Mouse (Mus musculus): Measurements from ENCODE around the gene Hsf2. TPM values are rescaled to one million over a fixed set of nuclear protein-coding genes. Genes with fewer than 3 reads are reported as not detected.
"Not testable (repeated sequence)": the region's sequence is repeated elsewhere in the genome, so short reads cannot be mapped to it uniquely, and the experiment has no call there.

The Hsf2 gene
- total and polyA plus RNA-seq, 3 experiments, result 1.9 to 17.9 (median 15.0) TPM

DNA sequence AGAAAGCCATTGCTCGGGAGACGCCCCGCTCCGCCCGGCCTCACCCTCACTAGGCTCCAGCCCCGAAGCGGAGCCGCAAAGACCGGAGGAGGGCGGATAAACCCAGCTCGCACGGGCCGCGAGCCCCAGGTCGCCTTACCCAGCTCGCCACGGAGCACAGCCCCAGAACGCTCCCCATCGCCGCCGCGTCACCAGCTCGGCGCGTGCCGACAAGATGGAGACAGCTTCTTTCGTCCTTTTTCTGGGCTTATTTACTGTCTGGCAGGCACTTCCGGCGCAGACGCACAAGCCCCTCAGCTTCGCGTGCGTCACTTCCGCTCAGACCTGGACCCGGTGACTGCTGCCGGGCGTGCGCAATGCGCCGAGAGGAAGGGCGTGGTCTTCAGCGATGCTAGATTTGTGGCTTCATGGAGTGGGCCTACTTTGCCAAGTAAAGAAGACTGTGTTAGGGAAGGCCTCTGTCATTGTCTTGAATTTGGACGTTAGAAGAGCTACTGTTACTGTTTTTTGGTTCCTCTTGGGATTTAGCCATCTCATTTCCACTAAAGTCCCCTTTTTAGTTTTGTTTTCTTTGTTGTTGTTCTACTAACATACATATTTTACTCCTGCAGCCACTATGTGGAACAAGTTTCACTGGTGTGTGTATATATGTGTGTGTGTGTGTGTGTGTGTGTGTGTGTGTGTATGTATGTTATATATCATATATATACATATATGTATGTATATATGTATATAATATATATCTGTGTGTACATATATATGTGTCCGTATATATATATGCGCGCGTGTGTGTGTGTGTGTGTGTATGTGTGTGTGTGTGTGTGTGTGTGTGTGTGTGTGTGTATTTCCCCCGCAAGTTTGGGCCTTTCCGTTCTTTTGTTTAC is 46.3 kb downstream of the Hsf2 start, which contains the start of gene Serinc1:
TSS of gene Serinc1 (minus strand) at position 313 of the 884 bp plus-strand sequence.
- DNase-seq, result peak; percentile 94

DNA sequence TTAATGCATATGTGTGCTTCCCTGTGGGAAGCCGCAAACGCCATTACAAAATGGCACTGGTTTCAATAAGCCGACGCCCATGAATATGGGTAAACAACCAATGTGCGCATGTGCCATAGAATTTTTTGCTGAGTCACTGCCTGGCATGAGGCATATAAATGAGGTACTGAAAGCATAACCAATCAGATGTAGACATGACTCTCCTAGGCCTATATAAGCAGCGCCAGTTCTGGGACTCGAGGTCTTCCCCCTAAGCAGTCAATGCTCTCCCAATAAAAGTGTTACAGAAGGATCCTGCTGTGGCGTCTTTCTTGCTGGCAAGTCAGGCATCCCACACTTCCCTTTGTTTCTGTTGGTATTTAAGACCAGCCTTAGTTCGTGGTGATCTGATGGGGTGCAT is 57.7 kb downstream of the Hsf2 start:
- not testable (repeated sequence) for DNase-seq

DNA sequence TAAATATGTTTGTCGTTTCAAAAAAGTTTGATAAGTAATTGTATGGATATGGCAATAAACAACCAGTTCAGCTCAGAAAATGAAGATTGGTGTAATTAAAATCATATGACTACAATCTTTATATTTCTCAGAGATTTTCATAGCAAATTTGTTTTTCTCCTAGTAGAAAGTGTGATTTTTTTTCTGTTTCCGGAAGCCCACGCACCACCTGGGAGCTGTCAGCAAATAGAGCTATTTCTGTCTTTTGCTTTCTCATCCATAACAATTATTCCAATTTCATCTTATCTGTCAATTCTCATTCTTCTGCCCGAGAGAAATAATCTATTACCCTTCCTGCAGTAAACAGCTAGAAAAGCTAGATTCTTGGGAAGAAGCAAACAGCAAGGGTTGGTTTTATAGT is 63.4 kb downstream of the Hsf2 start:
- no peak for DNase-seq

DNA sequence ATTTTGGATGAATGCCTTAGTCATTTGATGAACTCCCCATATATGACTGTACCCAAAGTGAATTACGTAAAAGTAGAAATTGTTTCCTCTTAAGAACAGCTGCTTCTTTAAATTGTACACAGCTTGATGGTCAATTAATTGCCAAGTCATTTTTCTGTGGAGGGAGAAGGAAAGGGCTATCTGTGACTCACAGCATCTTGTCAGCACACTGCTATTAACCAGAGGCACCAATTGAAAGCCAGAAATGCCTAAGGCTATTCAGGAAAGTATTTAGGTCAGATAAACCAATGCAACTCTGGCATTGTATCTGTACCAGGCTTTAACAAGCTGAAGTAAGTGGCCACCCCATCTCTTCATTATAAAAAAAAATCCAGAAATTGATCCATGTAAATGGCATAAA is 67.5 kb downstream of the Hsf2 start:
- no peak for DNase-seq

DNA sequence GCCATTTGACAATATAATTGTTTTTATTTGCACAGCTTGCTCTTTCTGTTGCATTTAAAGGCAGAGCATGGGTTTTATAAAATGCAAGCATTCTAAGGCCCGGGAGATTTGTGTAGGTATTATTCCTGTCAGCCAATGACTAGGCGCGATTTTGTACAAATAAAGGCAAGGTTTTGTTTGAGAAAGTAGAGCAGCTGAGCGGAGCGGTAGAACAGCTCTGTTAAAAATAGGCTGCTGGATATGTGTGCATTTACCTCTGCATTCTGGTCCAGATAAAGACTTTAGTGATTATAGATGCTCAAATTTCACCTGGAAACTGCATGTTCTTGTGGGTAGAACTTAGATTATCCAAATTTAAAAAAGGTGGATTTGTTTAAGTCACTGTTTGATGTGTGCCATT is 71.4 kb downstream of the Hsf2 start:
- DNase-seq, result no peak

Other genes with a start within 250 kb of the Hsf2 start
- gene Serinc1, start 46.1 kb downstream of the Hsf2 start, total RNA-seq (2021), result 100 to 1,000 TPM; 319 to 366 TPM
- gene Serinc1, start 46.1 kb downstream of the Hsf2 start, polyA plus RNA-seq (2012; rRNA removed), result 30.5 and 45.6 TPM in 2 replicates
- gene Pkib, start 145.6 kb downstream of the Hsf2 start, total RNA-seq (2021), result 1 to 10 TPM in 1 of 2 experiments, under 1 TPM in 1; 0.98 to 2.3 TPM
- gene Pkib, start 145.6 kb downstream of the Hsf2 start, polyA plus RNA-seq (2012; rRNA removed), result 0.42 and 0.54 TPM in 2 replicates

All from adrenal gland, adult 2 months (tissue).